Mouse (Mus musculus) MEL (cell line): Measurements from ENCODE around the gene Acmsd. TPM values are rescaled to one million over a fixed set of nuclear protein-coding genes. Genes with fewer than 3 reads are reported as not detected.

Experiments
- DNase-seq: peaks from one replicate; pipeline ENCODE4 v3.0.0; 2011; ENCODE audit warnings: low read depth, low spot score
- H3K27ac ChIP-seq: 2 replicates; pipeline ENCODE4 v1.5.1; 2012; ENCODE audit warnings: low read depth, mild to moderate bottlenecking, control low read depth, low read length, moderate library complexity; ENCODE audit not compliant: control insufficient read depth
- H3K27me3 ChIP-seq, 2 experiments: fragments of 150-350 bp in 1 of 2; sonication (generic) in 1 of 2; 2 replicates each; pipeline ENCODE4 v1.6.1; 2012; ENCODE audit warnings: low read length in 2 of 2, mild to moderate bottlenecking in 2 of 2, improper control_type of control experiment in 1 of 2, moderate library complexity in 1 of 2; ENCODE audit not compliant: insufficient read depth in 2 of 2, control insufficient read depth in 1 of 2
- H3K36me3 ChIP-seq, 2 experiments: 2 replicates each; pipeline ENCODE4 v1.6.1; 2012 to 2014; ENCODE audit warnings: low read length in 2 of 2, improper control_type of control experiment in 1 of 2, inconsistent platforms in 1 of 2, mild to moderate bottlenecking in 1 of 2; ENCODE audit not compliant: insufficient read depth in 2 of 2, control insufficient read depth in 1 of 2
- H3K4me1 ChIP-seq, 2 experiments: fragments of 150-350 bp in 1 of 2; sonication (generic) in 1 of 2; 2 replicates each; pipeline ENCODE4 v1.6.1; 2012; ENCODE audit warnings: low read length in 2 of 2, improper control_type of control experiment in 1 of 2, mild to moderate bottlenecking in 1 of 2; ENCODE audit not compliant: insufficient read depth in 2 of 2, control insufficient read depth in 1 of 2
- H3K4me3 ChIP-seq, 2 experiments: fragments of 150-350 bp in 1 of 2; sonication (generic) in 1 of 2; 2 replicates each; pipeline ENCODE4 v1.5.1; 2012; ENCODE audit warnings: low read depth in 2 of 2, low read length in 2 of 2, mild to moderate bottlenecking in 2 of 2, moderate library complexity in 2 of 2, control low read depth in 1 of 2, improper control_type of control experiment in 1 of 2; ENCODE audit not compliant: control insufficient read depth in 1 of 2, insufficient read depth in 1 of 2
- H3K79me2 ChIP-seq: 2 replicates; pipeline ENCODE4 v1.6.1; 2012; ENCODE audit warnings: mild to moderate bottlenecking, low read length, moderate library complexity; ENCODE audit not compliant: control insufficient read depth, poor library complexity, insufficient read depth
- H3K9ac ChIP-seq: 2 replicates; pipeline ENCODE4 v1.6.1; 2012; ENCODE audit warnings: low read depth, mild to moderate bottlenecking, control low read depth, low read length, moderate library complexity; ENCODE audit not compliant: control insufficient read depth, poor library complexity, severe bottlenecking
- H3K9me3 ChIP-seq: fragments of 150-350 bp; sonication (generic); replicated peaks from 2 replicates; pipeline ENCODE4 v1.6.1; 2012; ENCODE audit warnings: mild to moderate bottlenecking, low read length, improper control_type of control experiment, moderate library complexity; ENCODE audit not compliant: insufficient read depth
- CHD2 ChIP-seq: IDR thresholded peaks from 2 replicates; pipeline ENCODE4 v1.6.1; 2011; ENCODE audit warnings: low read length, improper control_type of control experiment
- CTCF ChIP-seq, 3 experiments: IDR thresholded peaks in 2 of 3; conservative IDR thresholded peaks in 1 of 3; 2 replicates each; pipeline ENCODE4 v1.5.1; 2011 to 2012; ENCODE audit warnings: low read length in 3 of 3, low read depth in 2 of 3, mild to moderate bottlenecking in 2 of 3, improper control_type of control experiment in 1 of 3, inconsistent platforms in 1 of 3, mixed read lengths in 1 of 3, moderate library complexity in 1 of 3; ENCODE audit not compliant: control insufficient read depth in 1 of 3, insufficient read depth in 1 of 3, poor library complexity in 1 of 3, severe bottlenecking in 1 of 3
- E2F4 ChIP-seq: IDR thresholded peaks from 2 replicates; pipeline ENCODE4 v1.6.1; 2011; ENCODE audit warnings: low read depth, low read length, improper control_type of control experiment, borderline replicate concordance
- ELF1 ChIP-seq: IDR thresholded peaks from 2 replicates; pipeline ENCODE4 v1.6.1; 2014; ENCODE audit warnings: low read depth, mild to moderate bottlenecking, inconsistent platforms, low read length, improper control_type of control experiment, moderate library complexity
- GABPA ChIP-seq: IDR thresholded peaks from 2 replicates; pipeline ENCODE4 v1.6.1; 2012; ENCODE audit warnings: low read depth, mild to moderate bottlenecking, inconsistent platforms, low read length, improper control_type of control experiment, moderate library complexity
- KAT2A ChIP-seq: conservative IDR thresholded peaks from 2 replicates; pipeline ENCODE4 v1.6.1; 2012; ENCODE audit warnings: low read depth, low read length, improper control_type of control experiment, inconsistent platforms
- MAFK ChIP-seq: IDR thresholded peaks from 2 replicates; pipeline ENCODE4 v1.6.1; 2011; ENCODE audit warnings: low read depth, mild to moderate bottlenecking, low read length, improper control_type of control experiment, borderline replicate concordance
- MAX ChIP-seq: IDR thresholded peaks from 2 replicates; pipeline ENCODE4 v1.6.1; 2011; ENCODE audit warnings: low read length, improper control_type of control experiment
- MAZ ChIP-seq: IDR thresholded peaks from 2 replicates; pipeline ENCODE4 v1.6.1; 2012; ENCODE audit warnings: low read depth, mild to moderate bottlenecking, inconsistent platforms, low read length, improper control_type of control experiment
- MEF2A ChIP-seq: IDR thresholded peaks from 2 replicates; pipeline ENCODE4 v1.6.1; 2014; ENCODE audit warnings: low read depth, mild to moderate bottlenecking, inconsistent platforms, low read length, improper control_type of control experiment; ENCODE audit not compliant: poor library complexity, insufficient replicate concordance, severe bottlenecking; ENCODE audit errors: extremely low read depth
- MXI1 ChIP-seq: IDR thresholded peaks from 2 replicates; pipeline ENCODE4 v1.6.1; 2011; ENCODE audit warnings: mild to moderate bottlenecking, low read depth, low read length, improper control_type of control experiment
- MYB ChIP-seq: IDR thresholded peaks from 2 replicates; pipeline ENCODE4 v1.6.1; 2011; ENCODE audit warnings: mild to moderate bottlenecking, low read depth, low read length, improper control_type of control experiment
- POLR2A ChIP-seq, 2 experiments: IDR thresholded peaks; 2 replicates each; pipeline ENCODE4 v1.6.1; 2011 to 2012; ENCODE audit warnings: low read length in 2 of 2, mild to moderate bottlenecking in 2 of 2, control low read depth in 1 of 2, improper control_type of control experiment in 1 of 2, low read depth in 1 of 2, moderate library complexity in 1 of 2; ENCODE audit not compliant: control insufficient read depth in 1 of 2, insufficient read depth in 1 of 2, poor library complexity in 1 of 2
- POLR2AphosphoS2 ChIP-seq: IDR thresholded peaks from 2 replicates; pipeline ENCODE4 v1.6.1; 2011; ENCODE audit warnings: low read length, improper control_type of control experiment
- RAD21 ChIP-seq: IDR thresholded peaks from 2 replicates; pipeline ENCODE4 v1.6.1; 2011; ENCODE audit warnings: mild to moderate bottlenecking, low read depth, low read length, improper control_type of control experiment
- RCOR1 ChIP-seq: IDR thresholded peaks from 2 replicates; pipeline ENCODE4 v1.6.1; 2012; ENCODE audit warnings: low read depth, mild to moderate bottlenecking, inconsistent platforms, low read length, improper control_type of control experiment
- SIN3A ChIP-seq: IDR thresholded peaks from 2 replicates; pipeline ENCODE4 v1.6.1; 2012; ENCODE audit warnings: low read length, improper control_type of control experiment, inconsistent platforms
- SMC3 ChIP-seq: IDR thresholded peaks from 2 replicates; pipeline ENCODE4 v1.6.1; 2011; ENCODE audit warnings: low read depth, low read length, improper control_type of control experiment
- TCF12 ChIP-seq: IDR thresholded peaks from 2 replicates; pipeline ENCODE4 v1.6.1; 2014; ENCODE audit warnings: low read depth, mild to moderate bottlenecking, inconsistent platforms, low read length, improper control_type of control experiment, moderate library complexity
- USF1 ChIP-seq: IDR thresholded peaks from 2 replicates; pipeline ENCODE4 v1.6.1; 2014; ENCODE audit warnings: low read depth, mild to moderate bottlenecking, inconsistent platforms, low read length, improper control_type of control experiment, moderate library complexity
- USF2 ChIP-seq, 2 experiments: IDR thresholded peaks; 2 replicates each; pipeline ENCODE4 v1.6.1; 2011 to 2012; ENCODE audit warnings: improper control_type of control experiment in 2 of 2, low read length in 2 of 2, borderline replicate concordance in 1 of 2, inconsistent platforms in 1 of 2, low read depth in 1 of 2, mild to moderate bottlenecking in 1 of 2; ENCODE audit not compliant: insufficient read depth in 1 of 2
- ZC3H11A ChIP-seq: IDR thresholded peaks from 2 replicates; pipeline ENCODE4 v1.6.1; 2012; ENCODE audit warnings: low read depth, mild to moderate bottlenecking, inconsistent platforms, low read length, improper control_type of control experiment
- ZMIZ1 ChIP-seq: IDR thresholded peaks from 2 replicates; pipeline ENCODE4 v1.6.1; 2012; ENCODE audit warnings: low read depth, mild to moderate bottlenecking, inconsistent platforms, low read length, improper control_type of control experiment, moderate library complexity
- ZNF384 ChIP-seq: IDR thresholded peaks from 2 replicates; pipeline ENCODE4 v1.6.1; 2012; ENCODE audit warnings: low read depth, mild to moderate bottlenecking, inconsistent platforms, low read length, improper control_type of control experiment
- polyA plus RNA-seq, 2 experiments: library from polyadenylated mRNA; stranded (reverse) in 1 of 2; unstranded in 1 of 2; fragments of >175 nt in 1 of 2; fragments of >200 nt in 1 of 2; gene quantifications; 2 replicates each; pipeline versions ENCODE4 v1.2.1 to v1.2.4; 2012; ENCODE audit warnings: low replicate concordance in 2 of 2, low read depth in 1 of 2; ENCODE audit not compliant: insufficient read length in 2 of 2, insufficient read depth in 1 of 2, missing spikeins in 1 of 2
- total RNA-seq: library from RNA; depleted of rRNA; stranded (reverse); fragments of 300-350 nt; gene quantifications from 2 replicates; pipeline ENCODE4 v1.2.3, GENCODE M21; 2012

Gene Acmsd
- total and polyA plus RNA-seq, 3 experiments: 4.3 to 4.4 TPM; not detected in 1

- Histone ChIP-seq H3K9ac (no peak overlapping the region), H3K9me3 (no peaks in the 10 kb centered on the region), H3K27me3 (peaks cover 0 to 1% of the 10 kb centered on the region in 2 experiments; a peak in 1 of 4 replicates), H3K4me1 (no peaks in the 10 kb centered on the region), H3K27ac (no peak overlapping the region), H3K36me3 (no peaks in the 10 kb centered on the region), H3K79me2 (no peaks in the 10 kb centered on the region), H3K4me3 (no peak overlapping the region)
- peak; percentile 62 for DNase-seq
- TF ChIP-seq RAD21 (peak; percentile 72), MAX (no peak), ELF1 (no peak), ZC3H11A (peak; percentile 55), TCF12 (no peak), GABPA (no peak), POLR2AphosphoS2 (no peak), CTCF (IDR thresholded peaks at IDR 0.05 in 2 of 3, conservative IDR thresholded peaks at IDR 0.05 in 1 of 3; ENCODE audit: control insufficient read depth in 1 of 3, insufficient read depth in 1 of 3, low read depth in 2 of 3, low read length in 3 of 3, poor library complexity in 1 of 3, severe bottlenecking in 1 of 3) (peak; percentile 17 to 72 (median 63); a peak in 4 of 6 replicates), MXI1 (no peak), POLR2A (IDR thresholded peaks at IDR 0.05; ENCODE audit: control insufficient read depth in 1 of 2, insufficient read depth in 1 of 2, low read depth in 1 of 2, low read length in 2 of 2, poor library complexity in 1 of 2) (no peak), MYB (no peak), MAFK (no peak), SMC3 (peak; percentile 69), USF1 (no peak), SIN3A (no peak), RCOR1 (no peak), KAT2A (no peak), E2F4 (no peak), MEF2A (no peak), USF2 (IDR thresholded peaks at IDR 0.05; ENCODE audit: borderline replicate concordance in 1 of 2, insufficient read depth in 1 of 2, low read depth in 1 of 2, low read length in 2 of 2) (no peak)
Measured at GRCm38 (mm10) chr1:127696533-127696932, 32.7 kb upstream of the Acmsd start.

GRCm38 (mm10) chr1:127702187-127702586 lies 27.0 kb upstream of the Acmsd start:
- no peaks in the 10 kb centered on the region for H3K79me2 ChIP-seq
- no peak for TF ChIP-seq MAFK
- no peak for TF ChIP-seq ELF1
- no peak for TF ChIP-seq ZMIZ1
- peak; percentile 89 for TF ChIP-seq SMC3
- no peak for TF ChIP-seq ZNF384
- TF ChIP-seq ZC3H11A: peak; percentile 70
- no peak for TF ChIP-seq MAZ
- no peak for TF ChIP-seq CHD2
- no peak for TF ChIP-seq MAX
- no peak for TF ChIP-seq MEF2A
- peak; percentile 47 to 77 (median 59) for TF ChIP-seq CTCF (IDR thresholded peaks at IDR 0.05 in 2 of 3, conservative IDR thresholded peaks at IDR 0.05 in 1 of 3; ENCODE audit: control insufficient read depth in 1 of 3, insufficient read depth in 1 of 3, low read depth in 2 of 3, low read length in 3 of 3, poor library complexity in 1 of 3, severe bottlenecking in 1 of 3)
- no peak for TF ChIP-seq TCF12
- TF ChIP-seq RAD21: peak; percentile 84
- TF ChIP-seq, all 39 proteins: peak for 4
- no peak overlapping the region for H3K9ac ChIP-seq
- H3K4me1 ChIP-seq: no peaks in the 10 kb centered on the region
- no peaks in the 10 kb centered on the region for H3K9me3 ChIP-seq
- no peaks in the 10 kb centered on the region for H3K27me3 ChIP-seq
- no peak overlapping the region for H3K4me3 ChIP-seq
- DNase-seq: peak; percentile 61
- no peak overlapping the region for H3K27ac ChIP-seq
- no peaks in the 10 kb centered on the region for H3K36me3 ChIP-seq
